12 mouse cellular contexts compared by ENCODE assay signal in genomic region chr15:13287878-13288277, GRCm38 (mm10).
A peak's percentile ranks its signal among the peaks of the same experiment; 100 is the strongest.
DNase-seq lines count a peak whose midpoint lies in the region; ATAC-seq and TF ChIP-seq lines count a peak whose summit lies in the region.
"Had no signal": no experiment of that assay in that cellular context is flagged by ENCODE, and none has a peak within 500 bp of the region (broad histone marks: within the 10 kb centered on the region; RNA-seq: fewer than 3 reads in every experiment).

No protein-coding gene starts in this region.

- H3K9me3 ChIP-seq in embryonic facial prominence, embryonic 13.5 days: no peaks in the 10 kb centered on the region
- H3K9me3 ChIP-seq in forebrain, embryonic 13.5 days (replicated peaks): no peaks in the 10 kb centered on the region
- no peaks in the 10 kb centered on the region for H3K9me3 ChIP-seq in midbrain, postnatal 0 days (ENCODE audit: low read length)
- H3K9me3 ChIP-seq: liver, embryonic 12.5 days had no signal

- peak overlapping the region; percentile 48 for H3K4me3 ChIP-seq in left cerebral cortex, adult 2 months
- H3K4me3 ChIP-seq in embryonic facial prominence, embryonic 13.5 days: peak overlapping the region; percentile 36
- H3K4me3 ChIP-seq in forebrain, embryonic 13.5 days: peak overlapping the region; percentile 26; the same call in 1 of the 2 replicates
- H3K4me3 ChIP-seq in midbrain, postnatal 0 days (ENCODE audit: low read depth, low read length): no peak overlapping the region
- H3K4me3 ChIP-seq: liver, embryonic 12.5 days had no signal

- DNase-seq in left cerebral cortex, adult 2 months (ENCODE audit: extremely low spot score in 1 of 2, low spot score in 2 of 2): no peak
- no peak for DNase-seq in left cerebral cortex, adult 11 months (ENCODE audit: low spot score)
- DNase-seq in midbrain, postnatal 0 days (ENCODE audit: low spot score): no peak
- no peak for DNase-seq in testis, postnatal 14 days (ENCODE audit: low spot score)
- no peak for DNase-seq in heart, adult 11 months
- DNase-seq: heart, adult 18-20 months; heart, postnatal 36 days; kidney, postnatal 25 days; lung, postnatal 4 days had no signal

- 0 out of 2 replicates have a peak overlapping the region, but pooled peaks have one; percentile 53 for H3K9ac ChIP-seq in embryonic facial prominence, embryonic 13.5 days
- H3K9ac ChIP-seq in forebrain, embryonic 13.5 days: 0 out of 2 replicates have a peak overlapping the region, but pooled peaks have one; percentile 50
- H3K9ac ChIP-seq in midbrain, postnatal 0 days (replicated peaks; ENCODE audit: low read length, poor library complexity, severe bottlenecking): no peak overlapping the region
- H3K9ac ChIP-seq: liver, embryonic 12.5 days had no signal

- 25% methylated on average over 11 of the region's 11 CpGs for WGBS in embryonic facial prominence, embryonic 13.5 days
- 19% methylated on average over 11 of the region's 11 CpGs for WGBS in forebrain, embryonic 13.5 days
- WGBS in midbrain, postnatal 0 days: 55% methylated on average over 11 of the region's 11 CpGs

- H3K27ac ChIP-seq in left cerebral cortex, adult 2 months: peak overlapping the region; percentile 44
- no peak overlapping the region for H3K27ac ChIP-seq in embryonic facial prominence, embryonic 13.5 days
- no peak overlapping the region for H3K27ac ChIP-seq in forebrain, embryonic 13.5 days
- no peak overlapping the region for H3K27ac ChIP-seq in midbrain, postnatal 0 days (ENCODE audit: low read depth, low read length)
- H3K27ac ChIP-seq: liver, embryonic 12.5 days had no signal

- H3K27me3 ChIP-seq in embryonic facial prominence, embryonic 13.5 days: no peaks in the 10 kb centered on the region; the same call in 1 of the 2 replicates
- H3K27me3 ChIP-seq in forebrain, embryonic 13.5 days: 0 out of 2 replicates have a peak, but pooled peaks cover 2% of the 10 kb centered on the region
- no peaks in the 10 kb centered on the region for H3K27me3 ChIP-seq in midbrain, postnatal 0 days (ENCODE audit: insufficient read depth, low read length)
- H3K27me3 ChIP-seq: liver, embryonic 12.5 days had no signal

- peaks cover 8% of the 10 kb centered on the region for H3K4me1 ChIP-seq in embryonic facial prominence, embryonic 13.5 days
- H3K4me1 ChIP-seq in forebrain, embryonic 13.5 days: peaks cover 31% of the 10 kb centered on the region
- H3K4me1 ChIP-seq in midbrain, postnatal 0 days (ENCODE audit: insufficient read depth, low read length): 0 out of 2 replicates have a peak, but pooled peaks cover 3% of the 10 kb centered on the region
- H3K4me1 ChIP-seq: liver, embryonic 12.5 days had no signal

- peak overlapping the region; percentile 61 for H3K4me2 ChIP-seq in embryonic facial prominence, embryonic 13.5 days
- peak overlapping the region; percentile 57 for H3K4me2 ChIP-seq in forebrain, embryonic 13.5 days
- peak overlapping the region; percentile 13; the same call in 1 of the 2 replicates for H3K4me2 ChIP-seq in midbrain, postnatal 0 days (ENCODE audit: low read depth, low read length, poor library complexity, severe bottlenecking)
- H3K4me2 ChIP-seq: liver, embryonic 12.5 days had no signal

- no peaks in the 10 kb centered on the region for H3K36me3 ChIP-seq in embryonic facial prominence, embryonic 13.5 days
- H3K36me3 ChIP-seq in forebrain, embryonic 13.5 days (ENCODE audit: poor library complexity, severe bottlenecking): no peaks in the 10 kb centered on the region
- no peaks in the 10 kb centered on the region for H3K36me3 ChIP-seq in midbrain, postnatal 0 days (ENCODE audit: insufficient read depth, low read length)
- H3K36me3 ChIP-seq: liver, embryonic 12.5 days had no signal

- no peak for ATAC-seq in embryonic facial prominence, embryonic 13.5 days (ENCODE audit: insufficient number of reproducible peaks, insufficient read depth, low FRiP score, low TSS enrichment, low read depth)
- peak; percentile 16; the same call in 1 of the 2 replicates for ATAC-seq in forebrain, embryonic 13.5 days
- no peak for ATAC-seq in midbrain, postnatal 0 days (ENCODE audit: low FRiP score)
- ATAC-seq: liver, embryonic 12.5 days had no signal

- TF ChIP-seq CTCF in left cerebral cortex, adult 2 months (IDR thresholded peaks at IDR 0.05): no peak
- no peak for TF ChIP-seq CTCF in midbrain, postnatal 0 days (IDR thresholded peaks at IDR 0.05)

- intact Hi-C loops in left cerebral cortex, adult 2 months (cut with DNase I): loop anchor here (10.0 kb wide), 1 partner anchor 403 kb away; no protein-coding TSS in a partner anchor
